Mouse (Mus musculus): ENCODE measurements around the gene Olfr638. TPM values are rescaled to one million over a fixed set of nuclear protein-coding genes. Genes with fewer than 3 reads are reported as not detected.
"Not testable (repeated sequence)": the region's sequence is repeated elsewhere in the genome, so short reads cannot be mapped to it uniquely, and the experiment has no call there.

The Olfr638 gene
- not detected for total RNA-seq (2022)

GRCm38 (mm10) chr7:103998446-103998845 lies at the start of gene Olfr638:
Gene Olfr638, plus strand, starts transcription at chr7:103998746.
- DNase-seq = no peak

GRCm38 (mm10) chr7:103966873-103967272 lies 31.7 kb upstream of the Olfr638 start:
- DNase-seq = not testable (repeated sequence)

GRCm38 (mm10) chr7:103970852-103971251 lies 27.7 kb upstream of the Olfr638 start, which contains the start of gene Olfr635:
Gene Olfr635, plus strand, starts transcription at chr7:103971152.
- DNase-seq = no peak

- DNase-seq = no peak
These were observed 26.8 kb upstream of the Olfr638 start for GRCm38 (mm10) chr7:103971782-103972181.

GRCm38 (mm10) chr7:103999124-103999523 lies 578 bp downstream of the Olfr638 start:
- no peak for DNase-seq

GRCm38 (mm10) chr7:104017203-104017602 lies 18.7 kb downstream of the Olfr638 start, which contains the start of gene Olfr639:
Gene Olfr639, minus strand, starts transcription at chr7:104017303.
- DNase-seq = no peak

- no peak for DNase-seq
These were observed 20.4 kb downstream of the Olfr638 start for GRCm38 (mm10) chr7:104018953-104019352.

- no peak for DNase-seq
These were observed 23.1 kb downstream of the Olfr638 start for GRCm38 (mm10) chr7:104021651-104022050.

GRCm38 (mm10) chr7:104025473-104025872 lies 26.9 kb downstream of the Olfr638 start, which contains the start of gene Olfr640:
Gene Olfr640, minus strand, starts transcription at chr7:104025573.
- no peak for DNase-seq

- no peak for DNase-seq
These were observed 28.4 kb downstream of the Olfr638 start for GRCm38 (mm10) chr7:104026978-104027377.

GRCm38 (mm10) chr7:104035145-104035544 lies 36.6 kb downstream of the Olfr638 start, which contains the start of gene Olfr641:
Gene Olfr641, plus strand, starts transcription at chr7:104035445.
- DNase-seq = no peak

- DNase-seq = no peak
These were observed 52.2 kb downstream of the Olfr638 start for GRCm38 (mm10) chr7:104050745-104051144.

- DNase-seq = no peak
These were observed 54.0 kb downstream of the Olfr638 start, which contains the start of gene Olfr642 for GRCm38 (mm10) chr7:104052566-104052965. Gene Olfr642, minus strand, starts transcription at chr7:104052666.

Other genes with a start within 250 kb of the Olfr638 start
- not detected for gene Olfr630, start 241.4 kb upstream of the Olfr638 start, total RNA-seq (2022)
- gene Olfr69, start 227.2 kb upstream of the Olfr638 start, total RNA-seq (2022) = not detected
- not detected for gene Olfr68, start 219.0 kb upstream of the Olfr638 start, total RNA-seq (2022)
- not detected for gene Olfr67, start 206.9 kb upstream of the Olfr638 start, total RNA-seq (2022)
- gene Hbb-bt, start 184.8 kb upstream of the Olfr638 start, total RNA-seq (2022) = 100 to 1,000 TPM in 1 of 4 experiments, 10 to 100 TPM in 3; 78.2 to 176 (median 90.4) TPM
- 1,000 to 10,000 TPM in 1 of 4 experiments, 100 to 1,000 TPM in 3; 738 to 2,114 (median 834) TPM for gene Hbb-bs, start 170.7 kb upstream of the Olfr638 start, total RNA-seq (2022)
- gene Hbb-bh2, start 158.2 kb upstream of the Olfr638 start, total RNA-seq (2022) = not detected
- not detected for gene Hbb-bh1, start 155.6 kb upstream of the Olfr638 start, total RNA-seq (2022)
- gene Hbb-y, start 145.5 kb upstream of the Olfr638 start, total RNA-seq (2022) = not detected
- gene Olfr66, start 112.5 kb upstream of the Olfr638 start, total RNA-seq (2022) = not detected
- gene Olfr64, start 104.3 kb upstream of the Olfr638 start, total RNA-seq (2022) = not detected
- not detected for gene Olfr65, start 95.3 kb upstream of the Olfr638 start, total RNA-seq (2022)
- gene Olfr631, start 69.9 kb upstream of the Olfr638 start, total RNA-seq (2022) = not detected
- gene Olfr632, start 64.4 kb upstream of the Olfr638 start, total RNA-seq (2022) = not detected
- not detected for gene Olfr633, start 54.3 kb upstream of the Olfr638 start, total RNA-seq (2022)
- under 1 TPM in 3 of 4 experiments, not detected in 1; 0.03 to 0.06 (median 0.06) TPM for gene Olfr635, start 27.6 kb upstream of the Olfr638 start, total RNA-seq (2022)
- gene Olfr639, start 18.6 kb downstream of the Olfr638 start, total RNA-seq (2022) = under 1 TPM in 2 of 4 experiments, not detected in 2; 0.05 to 0.09 TPM
- gene Olfr640, start 26.8 kb downstream of the Olfr638 start, total RNA-seq (2022) = not detected
- not detected for gene Olfr641, start 36.7 kb downstream of the Olfr638 start, total RNA-seq (2022)
- gene Olfr642, start 53.9 kb downstream of the Olfr638 start, total RNA-seq (2022) = not detected
- gene 4930516K23Rik, start 62.7 kb downstream of the Olfr638 start, total RNA-seq (2022) = not detected
- gene Olfr644, start 73.1 kb downstream of the Olfr638 start, total RNA-seq (2022) = not detected
- not detected for gene Olfr645, start 86.7 kb downstream of the Olfr638 start, total RNA-seq (2022)
- not detected for gene Olfr646, start 106.1 kb downstream of the Olfr638 start, total RNA-seq (2022)
- not detected for gene Ubqln5, start 131.1 kb downstream of the Olfr638 start, total RNA-seq (2022)
- gene Olfr643, start 138.7 kb downstream of the Olfr638 start, total RNA-seq (2022) = not detected
- gene Ubqln3, start 144.5 kb downstream of the Olfr638 start, total RNA-seq (2022) = not detected
- not detected for gene Ubqlnl, start 151.8 kb downstream of the Olfr638 start, total RNA-seq (2022)
- gene Olfm5, start 166.1 kb downstream of the Olfr638 start, total RNA-seq (2022) = not detected
- gene Olfr648, start 184.6 kb downstream of the Olfr638 start, total RNA-seq (2022) = under 1 TPM in 1 of 4 experiments, not detected in 3; 0.15 TPM
- gene Olfr649, start 197.2 kb downstream of the Olfr638 start, total RNA-seq (2022) = not detected
- 1 to 10 TPM in 2 of 4 experiments, under 1 TPM in 2; 0.41 to 1.8 (median 1.0) TPM for gene Trim6, start 220.0 kb downstream of the Olfr638 start, total RNA-seq (2022)
- 10 to 100 TPM in 3 of 4 experiments, 1 to 10 TPM in 1; 8.2 to 11.6 (median 11.0) TPM for gene Trim34a, start 245.7 kb downstream of the Olfr638 start, total RNA-seq (2022)

Data from adrenal gland, adult 8-10 months (tissue).